In genomic region chr17:84828301-84828700, GRCm38 (mm10) we compare ENCODE assay signal across 27 mouse cellular contexts.
"Had no signal": no experiment of that assay in that cellular context is flagged by ENCODE, and none has a peak within 500 bp of the region (broad histone marks: within the 10 kb centered on the region; RNA-seq: fewer than 3 reads in every experiment).

No protein-coding gene starts in this region.

- H3K36me3 ChIP-seq: embryonic facial prominence, embryonic 10.5 days; embryonic facial prominence, embryonic 12.5 days; embryonic facial prominence, embryonic 13.5 days; embryonic facial prominence, embryonic 15.5 days; forebrain, embryonic 12.5 days; forebrain, embryonic 15.5 days had no signal

- ATAC-seq: forebrain, embryonic 13.5 days; forebrain, embryonic 14.5 days; forebrain, embryonic 15.5 days; forebrain, embryonic 16.5 days; forebrain, postnatal 0 days had no signal

- H3K4me2 ChIP-seq: embryonic facial prominence, embryonic 12.5 days; embryonic facial prominence, embryonic 13.5 days; embryonic facial prominence, embryonic 15.5 days; forebrain, embryonic 12.5 days; forebrain, embryonic 13.5 days; forebrain, embryonic 15.5 days had no signal

- H3K9me3 ChIP-seq: embryonic facial prominence, embryonic 10.5 days; embryonic facial prominence, embryonic 12.5 days; embryonic facial prominence, embryonic 13.5 days; embryonic facial prominence, embryonic 15.5 days; forebrain, embryonic 12.5 days; forebrain, embryonic 13.5 days; forebrain, embryonic 15.5 days had no signal

- H3K9ac ChIP-seq: embryonic facial prominence, embryonic 12.5 days; embryonic facial prominence, embryonic 13.5 days; embryonic facial prominence, embryonic 15.5 days; forebrain, embryonic 12.5 days; forebrain, embryonic 13.5 days; forebrain, embryonic 15.5 days; forebrain, postnatal 0 days had no signal

- H3K4me1 ChIP-seq: embryonic facial prominence, embryonic 10.5 days; embryonic facial prominence, embryonic 12.5 days; embryonic facial prominence, embryonic 13.5 days; embryonic facial prominence, embryonic 15.5 days; forebrain, embryonic 12.5 days; forebrain, embryonic 15.5 days had no signal

- DNase-seq: cerebellum, adult 2 months; cerebellum, adult 8-10 months; cerebellum, adult 9-10 months; cerebellum, adult 9-11 months; cerebellum, postnatal 10 days; cerebellum, postnatal 14 days; cerebellum, postnatal 25 days; cerebellum, postnatal 36 days; embryo, embryonic 11 days; forebrain, postnatal 0 days; gastrocnemius, adult 2 months; gastrocnemius, postnatal 10 days; gastrocnemius, postnatal 14 days; gastrocnemius, postnatal 25 days; gastrocnemius, postnatal 36 days; heart, adult 18-20 months; heart, adult 2 months had no signal

- H3K27me3 ChIP-seq: embryonic facial prominence, embryonic 12.5 days; embryonic facial prominence, embryonic 13.5 days; embryonic facial prominence, embryonic 15.5 days; forebrain, embryonic 12.5 days; forebrain, embryonic 13.5 days; forebrain, embryonic 15.5 days had no signal

- H3K4me3 ChIP-seq: embryonic facial prominence, embryonic 10.5 days; embryonic facial prominence, embryonic 12.5 days; embryonic facial prominence, embryonic 13.5 days; embryonic facial prominence, embryonic 15.5 days; erythroblast, embryonic 14.5 days; forebrain, embryonic 12.5 days; forebrain, embryonic 13.5 days; forebrain, embryonic 15.5 days; gastrocnemius, adult 2 months; heart, adult 2 months had no signal

- H3K27ac ChIP-seq: embryonic facial prominence, embryonic 10.5 days; embryonic facial prominence, embryonic 12.5 days; embryonic facial prominence, embryonic 13.5 days; embryonic facial prominence, embryonic 15.5 days; forebrain, embryonic 12.5 days; forebrain, embryonic 13.5 days; forebrain, embryonic 15.5 days; gastrocnemius, adult 2 months; heart, adult 2 months had no signal
